Mouse (Mus musculus): ENCODE data around the gene Bub3.

GRCm38 (mm10) chr7:131554341-131555180, 5.5 kb upstream of the Bub3 start:
- TF ChIP-seq CTCF (IDR thresholded peaks at IDR 0.05; ENCODE audit: low read depth) (no peak), EP300 (IDR thresholded peaks at IDR 0.05; ENCODE audit: low read depth) (no peak)

All from heart, postnatal 0 days (tissue).